Mouse (Mus musculus) erythroblast, embryonic 14.5 days (primary cell): ENCODE results near the gene Lrrk1.

Source experiments
- GATA1 ChIP-seq: IDR thresholded peaks from 2 replicates; pipeline ENCODE4 v1.6.1; 2012; ENCODE audit warnings: low read length, inconsistent platforms, mixed read lengths
- TAL1 ChIP-seq: IDR thresholded peaks from 3 replicates; pipeline ENCODE4 v1.6.1; 2012; ENCODE audit warnings: low read length, inconsistent platforms, mixed read lengths

- TF ChIP-seq GATA1: no peak
- no peak for TF ChIP-seq TAL1
Observed at GRCm38 (mm10) chr7:66416829-66417228, 28.7 kb upstream of the Lrrk1 start.
